Mouse (Mus musculus) right cerebral cortex, postnatal 14 days (tissue): ENCODE data around the gene T2.

Source experiments
- DNase-seq: peaks from one replicate; pipeline ENCODE4 v3.0.0; 2022

The T2 gene

DNA sequence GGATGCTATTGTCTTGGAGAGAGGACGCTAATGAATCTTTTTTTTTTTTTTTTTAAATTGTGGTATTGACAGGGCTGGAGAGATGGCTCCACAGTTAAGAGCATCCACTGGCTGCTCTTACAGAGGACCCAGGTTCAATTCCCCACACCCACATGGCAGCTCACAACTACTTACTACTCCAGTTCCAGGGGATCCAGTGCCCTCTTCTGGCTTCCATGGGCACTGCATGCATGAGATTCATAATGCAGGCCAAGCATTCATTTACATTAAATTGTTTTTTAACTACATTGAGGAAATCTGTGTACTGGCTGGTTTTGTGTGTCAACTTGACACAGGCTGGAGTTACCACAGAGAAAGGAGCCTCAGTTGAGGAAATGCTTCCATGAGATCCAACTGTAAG lies 64.9 kb downstream of the T2 start:
- no peak for DNase-seq

- DNase-seq, result no peak
Observed at GRCm38 (mm10) chr17:8421517-8421916, 65.7 kb downstream of the T2 start.

DNA sequence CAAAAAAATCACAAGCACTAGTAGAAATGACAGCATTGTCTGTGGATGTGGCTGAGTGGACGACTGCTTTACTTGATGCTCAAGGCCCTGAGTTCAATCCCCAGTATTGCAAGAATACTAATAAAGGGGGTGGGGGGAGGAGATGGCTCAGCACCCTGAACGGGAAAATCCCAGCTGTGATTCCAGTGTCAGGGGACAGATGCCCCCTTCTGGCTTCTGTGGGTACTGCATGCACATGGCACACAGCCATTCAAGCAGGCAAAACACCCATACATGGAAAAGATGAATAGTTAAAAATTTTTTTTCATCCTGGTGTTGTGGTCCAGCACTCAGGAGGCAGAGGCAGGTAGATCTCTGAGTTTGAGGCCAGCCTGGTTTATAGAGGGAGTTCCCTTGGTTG lies 67.5 kb downstream of the T2 start:
- no peak for DNase-seq

DNA sequence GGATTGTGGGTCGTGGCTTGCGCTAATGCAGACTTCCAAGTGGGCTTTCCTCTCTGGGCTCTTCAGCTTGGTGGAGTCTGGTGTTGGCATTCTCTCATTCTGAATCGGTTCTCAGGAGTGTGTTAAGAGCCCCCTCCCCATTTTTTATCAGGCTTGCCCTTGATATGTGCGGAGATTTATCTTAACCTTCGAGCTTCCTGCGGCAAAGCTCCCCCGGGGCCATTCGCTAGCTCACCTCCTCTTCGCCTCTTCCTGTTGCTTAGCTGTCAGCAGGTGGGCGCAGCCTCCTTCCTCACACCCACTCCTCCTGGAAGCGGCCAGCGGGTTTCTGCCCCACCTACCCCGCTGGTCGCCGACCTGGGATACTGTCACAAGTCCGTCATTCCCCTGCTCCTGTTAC lies 73.6 kb downstream of the T2 start:
- no peak for DNase-seq

GRCm38 (mm10) chr17:8429896-8430295 lies 74.1 kb downstream of the T2 start:
- no peak for DNase-seq

- no peak for DNase-seq
Observed at GRCm38 (mm10) chr17:8432179-8432800, 76.5 kb downstream of the T2 start.

GRCm38 (mm10) chr17:8433121-8433977 lies 77.6 kb downstream of the T2 start:
- DNase-seq, result no peak

- DNase-seq, result no peak
Observed at GRCm38 (mm10) chr17:8433978-8434960, 78.5 kb downstream of the T2 start, which contains the start of gene T. Gene T (plus strand): TSS chr17:8434423.

- no peak for DNase-seq
Observed at GRCm38 (mm10) chr17:8436184-8436583, 80.4 kb downstream of the T2 start.

DNA sequence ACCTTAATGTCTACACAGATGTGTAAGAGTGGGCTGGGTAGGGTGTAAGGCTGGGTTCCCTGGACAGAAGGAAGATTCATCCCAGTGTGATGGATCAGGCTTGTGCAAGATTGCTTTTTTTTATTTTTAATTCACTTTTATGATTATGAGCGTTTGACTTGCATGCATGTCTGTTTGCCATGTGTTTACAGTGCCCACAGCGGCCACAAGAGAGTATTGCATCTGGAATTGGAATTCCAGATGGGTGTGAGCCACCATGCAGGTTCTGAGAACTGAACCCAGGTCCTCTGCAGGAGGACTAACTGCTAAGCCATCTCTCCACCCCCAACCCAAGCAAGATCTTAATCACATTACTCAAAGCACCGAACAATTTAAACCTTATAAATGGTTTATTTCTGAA lies 88.3 kb downstream of the T2 start:
- no peak for DNase-seq

GRCm38 (mm10) chr17:8447676-8448192 lies 91.9 kb downstream of the T2 start:
- DNase-seq, result no peak

- DNase-seq, result no peak
Observed at GRCm38 (mm10) chr17:8448324-8448723, 92.5 kb downstream of the T2 start.

- DNase-seq, result no peak
Observed at GRCm38 (mm10) chr17:8455196-8455595, 99.4 kb downstream of the T2 start.

- DNase-seq, result no peak
Observed at GRCm38 (mm10) chr17:8455601-8456000, 99.8 kb downstream of the T2 start.

DNA sequence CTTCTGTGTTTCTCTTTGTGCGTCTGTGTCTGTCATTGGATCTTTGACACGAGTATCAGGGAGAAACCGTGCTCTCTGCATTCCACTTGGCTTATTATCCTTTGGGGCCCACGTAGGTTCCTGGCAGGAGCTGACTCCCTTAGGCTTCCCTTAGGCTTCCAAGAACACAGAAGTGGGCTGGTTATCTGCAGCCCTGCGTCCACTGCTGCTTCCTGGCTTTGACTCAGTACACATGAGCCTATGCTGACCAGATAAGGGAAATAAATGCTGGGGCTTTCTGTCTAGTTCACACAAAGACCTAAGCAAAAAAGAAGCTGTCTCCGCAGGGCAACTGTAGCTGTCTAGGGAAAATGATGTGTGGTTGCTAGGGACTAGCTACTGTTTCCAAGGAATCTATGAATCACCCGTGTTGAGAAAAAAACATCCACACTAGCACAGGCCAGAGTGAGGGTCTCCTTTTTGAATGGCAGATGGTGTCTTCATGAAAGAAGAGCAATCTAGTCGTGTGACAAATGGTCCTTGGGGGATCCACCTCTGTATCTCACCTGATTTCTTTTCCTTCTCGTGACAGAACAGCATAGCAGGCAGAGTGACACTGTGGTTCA lies 101.2 kb downstream of the T2 start:
- no peak for DNase-seq

GRCm38 (mm10) chr17:8461568-8461967 lies 105.8 kb downstream of the T2 start:
- peak; percentile 71 for DNase-seq

DNA sequence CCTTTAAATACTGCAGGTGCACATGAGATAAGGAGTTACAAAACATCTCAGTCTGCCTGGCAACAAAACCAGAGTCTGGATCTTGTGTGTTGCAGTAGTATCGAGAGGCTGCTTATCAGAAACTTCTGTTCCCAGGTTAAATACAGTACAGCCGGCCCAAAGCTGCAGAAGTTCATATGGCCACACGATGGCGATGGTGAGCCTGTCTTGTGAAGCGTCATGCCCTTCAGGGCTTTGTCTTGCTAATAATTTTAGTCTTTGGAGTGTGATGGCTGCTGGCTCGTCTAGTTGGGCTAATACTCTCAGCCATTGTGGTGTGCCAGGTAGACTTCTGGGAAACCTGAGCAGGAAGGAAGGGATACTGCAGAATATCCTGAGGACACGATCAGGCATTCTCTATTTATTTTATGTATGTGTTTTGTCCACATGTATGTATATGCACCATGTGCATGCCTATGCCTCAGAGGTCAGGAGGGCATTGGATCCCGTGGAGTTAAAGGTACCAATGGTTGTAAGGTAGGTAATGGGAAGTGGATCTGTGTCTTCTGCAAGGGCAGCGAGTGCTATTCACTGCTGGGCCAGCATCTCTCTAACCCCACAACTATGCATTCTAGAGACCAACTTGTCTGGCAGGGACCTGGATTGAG lies 107.8 kb downstream of the T2 start:
- peak; percentile 53 for DNase-seq

DNA sequence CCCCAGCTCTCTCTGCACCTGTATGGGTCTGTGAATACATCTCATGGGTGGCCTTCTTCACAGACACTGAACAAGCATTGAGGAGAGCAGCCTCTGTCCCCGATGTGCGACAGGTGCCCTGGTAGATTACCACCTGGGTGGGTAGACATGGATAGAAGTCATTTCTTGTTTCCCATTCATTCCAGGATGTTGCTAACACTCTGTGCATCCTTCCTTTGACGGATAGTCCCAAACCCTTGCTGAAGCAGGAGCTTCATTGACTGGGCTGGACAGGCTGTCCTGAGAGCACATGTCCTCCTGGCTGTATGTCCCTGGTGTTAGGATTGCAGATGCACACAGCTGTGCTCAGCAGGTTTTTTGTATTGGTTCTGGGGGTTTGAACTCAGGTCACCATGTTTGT lies 112.0 kb downstream of the T2 start:
- no peak for DNase-seq

DNA sequence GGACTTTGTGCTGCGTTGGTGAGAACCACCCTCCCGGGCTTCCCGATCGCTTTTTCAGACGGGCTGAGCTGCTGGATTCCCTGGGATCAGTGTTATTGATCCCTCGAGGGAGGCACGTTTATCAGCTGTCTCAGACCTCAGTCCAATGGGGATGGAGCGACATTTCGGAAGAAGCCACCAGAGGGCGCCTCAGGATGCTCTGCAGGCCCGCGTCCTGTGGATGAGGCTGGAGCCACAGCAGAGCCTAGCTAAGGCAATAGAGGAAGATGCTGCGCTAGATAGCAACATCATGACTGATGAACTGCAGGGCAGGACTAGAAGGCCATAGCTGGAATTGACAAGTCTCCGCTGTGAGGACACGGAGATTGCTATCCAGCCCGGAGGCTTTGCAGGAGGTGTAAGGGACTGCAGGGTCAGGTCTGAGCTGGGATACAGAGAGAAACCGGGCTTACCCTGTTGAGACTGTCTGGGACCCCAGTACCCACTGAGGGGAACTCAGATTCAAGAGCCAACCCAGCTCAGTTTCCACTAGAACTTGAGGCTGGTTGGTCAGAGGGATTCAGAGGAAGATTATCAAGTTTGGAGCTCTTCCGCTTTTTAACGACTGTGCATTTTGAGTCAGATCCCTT lies 113.0 kb downstream of the T2 start:
- peak; percentile 92 for DNase-seq
